Mouse (Mus musculus) heart, embryonic 11.5 days (tissue): Measurements from ENCODE around the gene Cby3. TPM values are rescaled to one million over a fixed set of nuclear protein-coding genes. Genes with fewer than 3 reads are reported as not detected.

Source experiments
- ATAC-seq: fragments of 200-750 bp; cut with Nextera tagmentation; replicated peaks from 2 replicates; pipeline ENCODE4 v1.8.0; 2017; ENCODE audit warnings: moderate library complexity; ENCODE audit not compliant: insufficient number of reproducible peaks, low FRiP score, low TSS enrichment
- H3K27ac ChIP-seq: fragments of 300-500 bp; sonication (generic); 2 replicates; pipeline ENCODE4 v1.5.1; 2014; ENCODE audit warnings: mild to moderate bottlenecking, low read depth, low read length
- H3K27me3 ChIP-seq: fragments of 300-500 bp; sonication (generic); 2 replicates; pipeline ENCODE4 v1.6.1; 2014; ENCODE audit warnings: mild to moderate bottlenecking, low read length, mixed read lengths; ENCODE audit not compliant: control insufficient read depth, insufficient read depth
- H3K36me3 ChIP-seq: fragments of 300-500 bp; sonication (generic); 2 replicates; pipeline ENCODE4 v1.6.1; 2014; ENCODE audit warnings: mild to moderate bottlenecking, low read length, moderate library complexity, mixed read lengths; ENCODE audit not compliant: control insufficient read depth, insufficient read depth
- H3K4me1 ChIP-seq: fragments of 300-500 bp; sonication (generic); 2 replicates; pipeline ENCODE4 v1.6.1; 2014; ENCODE audit warnings: low read length; ENCODE audit not compliant: control insufficient read depth, insufficient read depth
- H3K4me2 ChIP-seq: fragments of 300-500 bp; sonication (generic); 2 replicates; pipeline ENCODE4 v1.6.1; 2014; ENCODE audit warnings: mild to moderate bottlenecking, moderate library complexity
- H3K4me3 ChIP-seq: fragments of 300-500 bp; sonication (generic); 2 replicates; pipeline ENCODE4 v1.5.1; 2014; ENCODE audit warnings: low read depth, low read length
- H3K9ac ChIP-seq: fragments of 300-500 bp; sonication (generic); 2 replicates; pipeline ENCODE4 v1.6.1; 2014; ENCODE audit warnings: mild to moderate bottlenecking, low read depth, low read length, moderate library complexity
- H3K9me3 ChIP-seq: fragments of 300-500 bp; sonication (generic); replicated peaks from 2 replicates; pipeline ENCODE4 v1.6.1; 2016; ENCODE audit warnings: low read length; ENCODE audit not compliant: control insufficient read depth
- WGBS: fragments of 180-500 bp; shearing (Covaris S2); extraction: QIAGEN DNeasy Blood & Tissue Kit; methylation state at CpG from one replicate; pipeline ENCODE4 v1.1.7; 2014; ENCODE audit not compliant: insufficient replicate concordance; 5-methylcytosine and 5-hydroxymethylcytosine counted together
- polyA plus RNA-seq: library from polyadenylated mRNA; unstranded; fragments of >200 nt; fragmentation: Nextera tagmentation; extraction: Ambion mirVana; gene quantifications from 2 replicates; pipeline ENCODE4 v1.2.1, GENCODE M21; 2014

The Cby3 gene
- polyA plus RNA-seq, 1 experiment from 2014 or later: not detected

DNA sequence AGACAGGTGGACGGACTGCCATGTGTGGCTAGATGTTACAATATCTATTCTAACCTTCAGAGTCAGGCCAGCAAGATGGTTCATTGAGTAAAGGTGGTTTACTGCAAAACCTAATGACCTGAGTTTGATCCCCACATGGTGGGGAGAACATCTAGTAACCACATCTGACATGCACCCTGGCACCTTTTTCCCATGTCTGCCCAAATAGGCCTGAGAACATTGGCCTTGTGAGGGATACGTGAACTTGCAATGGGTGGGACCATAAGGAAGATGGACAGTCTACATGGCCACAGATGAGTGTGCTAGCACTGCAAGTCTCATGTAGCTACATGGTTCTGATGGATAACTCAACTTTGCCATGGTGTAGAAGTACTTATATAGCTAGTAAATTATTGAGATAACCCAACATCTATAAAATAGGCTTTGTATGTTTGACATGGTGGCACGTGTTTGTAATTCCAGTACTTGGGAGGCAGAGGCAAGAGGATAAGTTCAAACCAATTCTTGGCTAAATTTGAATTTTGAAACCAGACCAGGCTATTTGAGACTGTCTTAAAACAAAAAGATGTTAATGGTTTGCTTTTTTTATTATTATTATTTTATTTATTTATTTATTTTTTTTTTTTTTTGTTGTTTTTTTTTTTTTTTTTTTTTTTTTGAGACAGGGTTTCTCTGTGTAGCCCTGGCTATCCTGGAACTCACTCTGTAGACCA is 34.1 kb downstream of the Cby3 start:
- WGBS: 87% methylated on average over 3 of the region's 3 CpGs
- H3K4me2 ChIP-seq: no peak overlapping the region
- no peak for ATAC-seq
- no peaks in the 10 kb centered on the region for H3K27me3 ChIP-seq
- no peaks in the 10 kb centered on the region for H3K9me3 ChIP-seq
- H3K4me3 ChIP-seq: no peak overlapping the region
- H3K9ac ChIP-seq: no peak overlapping the region
- peaks cover 21% of the 10 kb centered on the region for H3K36me3 ChIP-seq
- H3K27ac ChIP-seq: no peak overlapping the region
- peaks cover 10% of the 10 kb centered on the region; the same call in 1 of the 2 replicates for H3K4me1 ChIP-seq

DNA sequence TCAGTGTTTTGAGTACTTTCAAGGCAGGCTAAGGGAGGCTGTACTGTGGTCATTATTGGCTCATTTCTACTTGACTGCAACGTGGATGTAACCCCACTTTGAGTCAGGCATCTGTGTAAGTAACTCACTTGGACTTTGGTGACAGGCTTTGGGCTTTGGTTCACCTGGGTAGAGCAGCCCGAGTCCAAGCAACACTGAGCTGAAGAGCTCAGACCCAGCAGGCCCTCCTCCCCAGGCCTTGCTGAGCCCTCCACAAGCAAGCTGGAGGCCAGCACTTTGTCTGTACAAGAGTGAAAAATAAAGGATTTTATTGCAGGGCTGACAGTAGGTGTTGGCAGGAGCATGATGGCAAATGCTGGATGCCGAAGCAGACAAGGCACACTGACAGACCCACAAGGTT is 34.7 kb downstream of the Cby3 start:
- no peak overlapping the region for H3K4me3 ChIP-seq
- peaks cover 10% of the 10 kb centered on the region; the same call in 1 of the 2 replicates for H3K4me1 ChIP-seq
- no peak for ATAC-seq
- H3K36me3 ChIP-seq: peaks cover 18% of the 10 kb centered on the region
- no peaks in the 10 kb centered on the region for H3K27me3 ChIP-seq
- no peak overlapping the region for H3K9ac ChIP-seq
- no peaks in the 10 kb centered on the region for H3K9me3 ChIP-seq
- no peak overlapping the region for H3K4me2 ChIP-seq
- no peak overlapping the region for H3K27ac ChIP-seq
- 69% methylated on average over 3 of the region's 3 CpGs for WGBS

- no peak overlapping the region for H3K9ac ChIP-seq
- ATAC-seq: no peak
- no peak overlapping the region for H3K4me3 ChIP-seq
- H3K36me3 ChIP-seq: peaks cover 16% of the 10 kb centered on the region
- H3K27ac ChIP-seq: no peak overlapping the region
- WGBS: 64% methylated on average over 5 of the region's 5 CpGs
- H3K9me3 ChIP-seq: no peaks in the 10 kb centered on the region
- no peak overlapping the region for H3K4me2 ChIP-seq
- peaks cover 10% of the 10 kb centered on the region; the same call in 1 of the 2 replicates for H3K4me1 ChIP-seq
- no peaks in the 10 kb centered on the region for H3K27me3 ChIP-seq
These were observed 35.4 kb downstream of the Cby3 start for GRCm38 (mm10) chr11:50389616-50390015.

DNA sequence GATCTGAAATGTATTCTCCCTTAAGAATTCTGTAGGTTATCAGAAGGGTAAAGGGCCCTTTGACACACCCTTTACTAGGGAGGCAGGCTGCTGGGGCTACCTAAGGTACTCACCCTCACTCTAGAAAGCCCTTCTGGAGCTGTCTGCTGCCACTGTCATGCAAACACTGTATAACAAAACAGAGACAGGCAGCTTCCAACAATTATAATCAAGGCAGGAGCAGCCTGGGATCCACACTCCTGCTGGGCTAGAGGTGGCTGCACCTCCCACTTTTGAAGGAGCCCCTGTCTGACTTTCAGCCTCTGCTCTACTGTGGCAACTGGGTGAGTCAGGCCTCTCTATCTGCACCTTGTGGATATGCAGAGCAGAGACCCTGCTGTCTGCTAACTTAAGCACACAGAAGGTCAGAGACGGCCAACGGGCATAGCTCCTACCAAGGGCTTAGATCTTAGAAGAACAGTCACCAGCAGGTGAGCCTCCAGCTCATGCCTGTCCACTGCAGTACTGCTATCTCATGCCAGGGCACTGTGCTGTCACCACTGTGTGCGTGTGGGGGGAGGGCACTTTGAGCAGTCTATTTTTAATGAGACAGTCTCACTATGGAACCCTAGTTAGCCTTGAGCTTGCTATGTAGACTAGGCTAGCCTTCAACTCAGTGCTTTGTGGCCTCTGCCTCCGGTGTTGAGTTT is 37.2 kb downstream of the Cby3 start:
- Histone ChIP-seq H3K9ac (no peak overlapping the region), H3K4me3 (no peak overlapping the region), H3K27me3 (no peaks in the 10 kb centered on the region), H3K27ac (peak overlapping the region; percentile 41; the same call in 1 of the 2 replicates), H3K36me3 (peaks cover 12% of the 10 kb centered on the region; the same call in 1 of the 2 replicates), H3K4me1 (peaks cover 10% of the 10 kb centered on the region; the same call in 1 of the 2 replicates), H3K9me3 (no peaks in the 10 kb centered on the region), H3K4me2 (no peak overlapping the region)
- 53% methylated on average over 4 of the region's 4 CpGs for WGBS
- peak; percentile 65; the same call in 1 of the 2 replicates for ATAC-seq

DNA sequence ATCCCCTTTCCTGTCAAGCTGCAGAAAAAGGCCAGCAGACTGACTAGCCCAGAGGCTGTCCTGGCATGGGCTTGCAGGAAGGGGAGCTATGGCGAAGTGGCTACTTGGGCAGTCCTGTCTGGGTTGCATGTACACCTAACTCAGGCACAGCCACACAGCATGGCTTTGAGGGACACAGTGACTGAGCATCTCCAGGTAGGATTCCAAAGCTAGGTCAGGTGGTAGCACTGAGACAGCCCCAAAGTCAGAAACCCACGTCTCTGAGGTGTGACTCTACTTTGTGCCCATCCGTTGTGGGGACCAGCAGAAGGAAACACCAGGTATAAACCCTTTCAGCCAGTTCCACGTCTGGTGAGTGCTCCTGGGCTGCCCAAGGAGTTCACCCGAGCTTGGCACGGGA is 39.0 kb downstream of the Cby3 start:
- H3K4me3 ChIP-seq: no peak overlapping the region
- no peaks in the 10 kb centered on the region for H3K27me3 ChIP-seq
- H3K27ac ChIP-seq: no peak overlapping the region
- peaks cover 4% of the 10 kb centered on the region; the same call in 1 of the 2 replicates for H3K36me3 ChIP-seq
- WGBS: 82% methylated on average over 6 of the region's 6 CpGs
- peaks cover 10% of the 10 kb centered on the region; the same call in 1 of the 2 replicates for H3K4me1 ChIP-seq
- H3K4me2 ChIP-seq: no peak overlapping the region
- H3K9me3 ChIP-seq: no peaks in the 10 kb centered on the region
- no peak for ATAC-seq
- H3K9ac ChIP-seq: no peak overlapping the region

- Histone ChIP-seq H3K27me3 (no peaks in the 10 kb centered on the region), H3K27ac (no peak overlapping the region), H3K9me3 (no peaks in the 10 kb centered on the region), H3K4me1 (peaks cover 10% of the 10 kb centered on the region; the same call in 1 of the 2 replicates), H3K36me3 (peaks cover 5% of the 10 kb centered on the region; the same call in 1 of the 2 replicates), H3K4me2 (no peak overlapping the region), H3K9ac (no peak overlapping the region), H3K4me3 (no peak overlapping the region)
- no peak for ATAC-seq
- 84% methylated on average over 7 of the region's 7 CpGs for WGBS
These were observed 40.5 kb downstream of the Cby3 start for GRCm38 (mm10) chr11:50394731-50395130.

GRCm38 (mm10) chr11:50396766-50397307 is 42.6 kb downstream of the Cby3 start:
- Histone ChIP-seq H3K9me3 (no peaks in the 10 kb centered on the region), H3K9ac (no peak overlapping the region), H3K4me2 (no peak overlapping the region), H3K4me3 (no peak overlapping the region), H3K27ac (no peak overlapping the region), H3K4me1 (peaks cover 3% of the 10 kb centered on the region; the same call in 1 of the 2 replicates), H3K36me3 (peaks cover 12% of the 10 kb centered on the region), H3K27me3 (no peaks in the 10 kb centered on the region)
- 74% methylated on average over 11 of the region's 11 CpGs for WGBS
- ATAC-seq: no peak

DNA sequence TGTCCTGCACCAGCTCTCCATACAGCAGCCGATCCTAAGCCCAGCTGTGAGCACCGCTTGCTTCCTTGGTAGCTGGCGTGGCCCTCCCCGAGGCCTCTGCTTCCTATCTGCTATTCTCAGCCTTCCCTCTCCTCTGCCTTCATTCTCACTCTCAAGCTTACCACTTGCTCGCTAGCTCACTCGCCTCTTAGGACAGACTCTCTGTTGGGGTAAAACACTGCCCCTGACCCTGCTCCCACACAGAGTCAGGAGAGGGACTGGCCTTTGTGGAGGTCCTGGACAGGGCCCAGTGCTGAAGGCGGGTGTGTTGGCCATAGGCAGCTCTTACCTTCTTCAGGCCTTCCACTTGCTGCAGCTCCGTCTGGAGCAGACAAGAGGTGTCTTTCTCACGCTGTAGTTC is 43.1 kb downstream of the Cby3 start:
- peaks cover 12% of the 10 kb centered on the region for H3K36me3 ChIP-seq
- no peak overlapping the region for H3K27ac ChIP-seq
- no peak for ATAC-seq
- no peak overlapping the region for H3K4me2 ChIP-seq
- H3K9me3 ChIP-seq: no peaks in the 10 kb centered on the region
- no peak overlapping the region for H3K9ac ChIP-seq
- H3K4me3 ChIP-seq: no peak overlapping the region
- no peaks in the 10 kb centered on the region for H3K27me3 ChIP-seq
- no peaks in the 10 kb centered on the region for H3K4me1 ChIP-seq
- WGBS: 72% methylated on average over 9 of the region's 9 CpGs
